Mouse (Mus musculus) frontal cortex, postnatal 14 days (tissue): Measurements from ENCODE around the gene Figla.
A peak's percentile ranks its signal among the peaks of the same experiment; 100 is the strongest.

Experiments
- DNase-seq, 2 experiments: peaks; one replicate each; pipeline ENCODE4 v3.0.0; 2022; ENCODE audit warnings: low spot score in 2 of 2

The Figla gene

GRCm38 (mm10) chr6:86028601-86029322, 12.8 kb downstream of the Figla start, which contains the start of gene Add2:
TSS of gene Add2 (plus strand) at chr6:86028681.
- DNase-seq, result peak in 1 of 2 experiments; percentile 62

GRCm38 (mm10) chr6:86029323-86029713, 13.3 kb downstream of the Figla start:
- DNase-seq, result no peak

- no peak for DNase-seq
Measured at GRCm38 (mm10) chr6:86031527-86031926, 15.6 kb downstream of the Figla start.

GRCm38 (mm10) chr6:86033635-86034034, 17.7 kb downstream of the Figla start:
- no peak for DNase-seq

- no peak for DNase-seq
Measured at GRCm38 (mm10) chr6:86038901-86039300, 22.9 kb downstream of the Figla start.

- DNase-seq, result no peak
Measured at GRCm38 (mm10) chr6:86040140-86040539, 24.2 kb downstream of the Figla start.

- no peak for DNase-seq
Measured at GRCm38 (mm10) chr6:86047510-86047909, 31.5 kb downstream of the Figla start.

- peak; percentile 51 to 62 for DNase-seq
Measured at GRCm38 (mm10) chr6:86048509-86048908, 32.5 kb downstream of the Figla start.

- no peak for DNase-seq
Measured at GRCm38 (mm10) chr6:86050586-86051268, 34.8 kb downstream of the Figla start.

GRCm38 (mm10) chr6:86052032-86052459, 36.1 kb downstream of the Figla start:
- DNase-seq, result no peak

GRCm38 (mm10) chr6:86052556-86052955, 36.6 kb downstream of the Figla start:
- no peak for DNase-seq

- DNase-seq, result no peak
Measured at GRCm38 (mm10) chr6:86053099-86053498, 37.1 kb downstream of the Figla start.

- DNase-seq, result no peak
Measured at GRCm38 (mm10) chr6:86053594-86053993, 37.6 kb downstream of the Figla start.

GRCm38 (mm10) chr6:86058475-86058874, 42.5 kb downstream of the Figla start:
- no peak for DNase-seq

- DNase-seq, result no peak
Measured at GRCm38 (mm10) chr6:86059151-86059853, 43.3 kb downstream of the Figla start.

- no peak for DNase-seq
Measured at GRCm38 (mm10) chr6:86060170-86060569, 44.2 kb downstream of the Figla start.

- DNase-seq, result no peak
Measured at GRCm38 (mm10) chr6:86062226-86062625, 46.3 kb downstream of the Figla start.

- no peak for DNase-seq
Measured at GRCm38 (mm10) chr6:86062684-86063083, 46.7 kb downstream of the Figla start.

GRCm38 (mm10) chr6:86064318-86065016, 48.5 kb downstream of the Figla start:
- DNase-seq, result peak; percentile 69 to 80

- no peak for DNase-seq
Measured at GRCm38 (mm10) chr6:86066727-86067126, 50.8 kb downstream of the Figla start.

- DNase-seq, result no peak
Measured at GRCm38 (mm10) chr6:86067145-86067544, 51.2 kb downstream of the Figla start.

- no peak for DNase-seq
Measured at GRCm38 (mm10) chr6:86069009-86069408, 53.0 kb downstream of the Figla start.
